Mouse (Mus musculus) MEL (cell line): Measurements from ENCODE around the gene Kcne3.

ENCODE experiments used
- CHD1 ChIP-seq: IDR thresholded peaks from 2 replicates; pipeline ENCODE4 v1.6.1; 2012; ENCODE audit warnings: low read depth, mild to moderate bottlenecking, inconsistent platforms, low read length, improper control_type of control experiment
- CHD2 ChIP-seq: IDR thresholded peaks from 2 replicates; pipeline ENCODE4 v1.6.1; 2011; ENCODE audit warnings: low read length, improper control_type of control experiment
- CTCF ChIP-seq, 3 experiments: IDR thresholded peaks in 2 of 3; conservative IDR thresholded peaks in 1 of 3; 2 replicates each; pipeline ENCODE4 v1.5.1; 2011 to 2012; ENCODE audit warnings: low read length in 3 of 3, low read depth in 2 of 3, mild to moderate bottlenecking in 2 of 3, improper control_type of control experiment in 1 of 3, inconsistent platforms in 1 of 3, mixed read lengths in 1 of 3, moderate library complexity in 1 of 3; ENCODE audit not compliant: control insufficient read depth in 1 of 3, insufficient read depth in 1 of 3, poor library complexity in 1 of 3, severe bottlenecking in 1 of 3
- EP300 ChIP-seq, 2 experiments: IDR thresholded peaks; 2 replicates each; pipeline ENCODE4 v1.6.1; 2011; ENCODE audit warnings: improper control_type of control experiment in 2 of 2, low read length in 2 of 2, low read depth in 1 of 2, mild to moderate bottlenecking in 1 of 2
- KAT2A ChIP-seq: conservative IDR thresholded peaks from 2 replicates; pipeline ENCODE4 v1.6.1; 2012; ENCODE audit warnings: low read depth, low read length, improper control_type of control experiment, inconsistent platforms
- MAX ChIP-seq: IDR thresholded peaks from 2 replicates; pipeline ENCODE4 v1.6.1; 2011; ENCODE audit warnings: low read length, improper control_type of control experiment
- MYC ChIP-seq: IDR thresholded peaks from 2 replicates; pipeline ENCODE4 v1.6.1; 2011; ENCODE audit warnings: low read depth, mild to moderate bottlenecking, low read length, improper control_type of control experiment, moderate library complexity
- NRF1 ChIP-seq: IDR thresholded peaks from 2 replicates; pipeline ENCODE4 v1.6.1; 2014; ENCODE audit warnings: low read depth, mild to moderate bottlenecking, inconsistent platforms, low read length, improper control_type of control experiment, moderate library complexity; ENCODE audit not compliant: poor library complexity, insufficient read depth, severe bottlenecking
- POLR2A ChIP-seq, 2 experiments: IDR thresholded peaks; 2 replicates each; pipeline ENCODE4 v1.6.1; 2011 to 2012; ENCODE audit warnings: low read length in 2 of 2, mild to moderate bottlenecking in 2 of 2, control low read depth in 1 of 2, improper control_type of control experiment in 1 of 2, low read depth in 1 of 2, moderate library complexity in 1 of 2; ENCODE audit not compliant: control insufficient read depth in 1 of 2, insufficient read depth in 1 of 2, poor library complexity in 1 of 2
- TCF12 ChIP-seq: IDR thresholded peaks from 2 replicates; pipeline ENCODE4 v1.6.1; 2014; ENCODE audit warnings: low read depth, mild to moderate bottlenecking, inconsistent platforms, low read length, improper control_type of control experiment, moderate library complexity
- UBTF ChIP-seq: IDR thresholded peaks from 2 replicates; pipeline ENCODE4 v1.6.1; 2012; ENCODE audit warnings: low read depth, mild to moderate bottlenecking, inconsistent platforms, low read length, improper control_type of control experiment, moderate library complexity, borderline replicate concordance; ENCODE audit not compliant: insufficient read depth

DNA sequence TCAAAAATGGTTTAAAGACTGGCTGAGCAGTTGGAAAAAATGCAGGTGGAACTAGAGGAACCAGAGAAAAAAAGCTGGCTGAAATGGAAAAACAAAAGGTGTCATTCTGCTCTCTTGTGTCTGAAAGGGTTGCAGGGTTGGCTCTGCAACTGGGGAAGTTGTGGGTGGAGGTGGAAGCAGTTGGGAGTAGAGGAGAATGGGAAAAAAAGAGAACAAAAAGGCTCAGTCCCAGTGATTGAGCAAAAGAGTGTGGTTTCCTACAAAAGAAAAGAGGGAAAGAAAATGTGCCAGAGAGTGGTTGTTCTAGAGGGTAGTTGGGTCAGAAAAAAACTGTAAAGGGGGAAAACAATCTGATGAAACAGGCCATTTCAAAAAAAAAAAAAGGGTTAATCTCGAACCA, 35.7 kb upstream of the Kcne3 start:
- TF ChIP-seq UBTF (no peak), EP300 (IDR thresholded peaks at IDR 0.05; ENCODE audit: low read depth in 1 of 2, low read length in 2 of 2) (no peak), POLR2A (IDR thresholded peaks at IDR 0.05; ENCODE audit: control insufficient read depth in 1 of 2, insufficient read depth in 1 of 2, low read depth in 1 of 2, low read length in 2 of 2, poor library complexity in 1 of 2) (no peak), CHD1 (no peak), KAT2A (no peak), MYC (no peak), CTCF (IDR thresholded peaks at IDR 0.05 in 2 of 3, conservative IDR thresholded peaks at IDR 0.05 in 1 of 3; ENCODE audit: control insufficient read depth in 1 of 3, insufficient read depth in 1 of 3, low read depth in 2 of 3, low read length in 3 of 3, poor library complexity in 1 of 3, severe bottlenecking in 1 of 3) (no peak), NRF1 (no peak), MAX (no peak), CHD2 (no peak), TCF12 (no peak)
